In the genomic region with DNA sequence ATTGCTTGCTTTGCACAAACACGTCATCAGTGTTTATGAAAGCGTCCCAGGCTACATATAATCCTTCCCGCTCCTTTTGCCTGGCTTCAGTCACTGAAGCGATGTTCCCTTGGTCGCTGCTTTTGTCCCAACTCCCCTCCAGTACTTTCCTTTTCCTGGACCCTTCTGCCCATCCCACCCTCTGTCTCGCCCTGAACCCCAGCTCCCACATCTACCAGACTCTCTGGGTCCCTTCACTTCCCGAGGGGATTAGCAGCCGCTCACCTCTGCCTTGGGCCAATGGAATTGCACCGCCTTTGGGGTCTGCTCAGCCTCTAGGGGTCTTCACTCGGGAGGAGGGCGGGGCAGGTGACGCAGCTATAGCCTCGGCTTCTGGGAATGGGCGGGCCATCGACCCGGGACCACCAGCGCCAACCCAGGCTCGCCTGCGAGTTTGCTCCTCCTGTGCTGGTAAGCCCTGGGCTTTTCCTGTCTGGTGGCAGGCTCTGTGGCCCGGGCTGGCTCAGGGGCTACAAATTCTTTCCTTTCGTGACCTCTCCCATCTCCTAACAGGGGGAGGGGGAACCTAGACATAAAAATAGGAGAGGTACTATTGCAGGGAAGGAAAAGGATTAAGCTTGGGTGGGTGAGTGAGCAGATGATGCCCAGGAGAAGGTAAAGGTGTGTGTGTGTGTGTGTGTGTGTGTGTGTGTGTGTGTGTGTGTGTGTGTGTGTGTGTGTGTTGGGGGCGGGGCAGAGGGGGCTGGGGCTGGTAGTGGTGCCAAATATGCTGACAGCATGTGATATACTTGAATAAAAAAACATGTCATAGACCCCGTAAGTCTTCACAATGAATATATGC, we compare ENCODE assay signal across 8 mouse cellular contexts. TPM values are rescaled to one million over a fixed set of nuclear protein-coding genes. Genes with fewer than 3 reads are reported as not detected.
A peak's percentile ranks its signal among the peaks of the same experiment; 100 is the strongest.
DNase-seq lines count a peak whose midpoint lies in the region; ATAC-seq lines count a peak whose summit lies in the region.

Igsf10 (minus strand) TSS at position 330 of the 841 bp plus-strand sequence.

- peak within 1 kb of the TSS; percentile 58 for H3K4me3 ChIP-seq in brown adipose tissue, adult 24 weeks (ENCODE audit: insufficient read depth, low read depth, low read length)
- peak within 1 kb of the TSS; percentile 58 for H3K4me3 ChIP-seq in forebrain, embryonic 12.5 days (replicated peaks)
- H3K4me3 ChIP-seq in stomach, embryonic 15.5 days (replicated peaks), result peak within 1 kb of the TSS; percentile 67

- intact Hi-C loops in heart, postnatal 10 days (cut with DNase I), result no loop called here
- intact Hi-C loops in left cerebral cortex, postnatal 14 days (cut with DNase I), result no loop called here

- peak; percentile 45 for DNase-seq in R1 (ENCODE audit: low read depth, low spot score)
- DNase-seq in heart, postnatal 10 days, result peak; percentile 64 to 66
- DNase-seq in left cerebral cortex, postnatal 14 days (ENCODE audit: low spot score in 2 of 2), result peak; percentile 13 to 34
- DNase-seq in mesoderm, embryonic 11.5 days (ENCODE audit: low read depth, low spot score), result peak; percentile 88

- no peaks in the 10 kb centered on the region for H3K27me3 ChIP-seq in forebrain, embryonic 12.5 days
- H3K27me3 ChIP-seq in stomach, embryonic 15.5 days (replicated peaks), result no peaks in the 10 kb centered on the region

- 0 out of 2 replicates have a peak within 1 kb of the TSS, but pooled peaks have one; percentile 32 for H3K27ac ChIP-seq in brown adipose tissue, adult 24 weeks (replicated peaks; ENCODE audit: low read depth, low read length)
- H3K27ac ChIP-seq in forebrain, embryonic 12.5 days, result 0 out of 2 replicates have a peak within 1 kb of the TSS, but pooled peaks have one; percentile 50
- peak within 1 kb of the TSS; percentile 64 for H3K27ac ChIP-seq in stomach, embryonic 15.5 days

- peak; percentile 96 for ATAC-seq in forebrain, embryonic 12.5 days (ENCODE audit: low FRiP score)
- peak; percentile 82 for ATAC-seq in stomach, embryonic 15.5 days (ENCODE audit: insufficient read depth, low FRiP score, low read depth)
- ATAC-seq in inflammation-experienced regulatory T-cells, adult 6 months, result no peak

- H3K4me1 ChIP-seq in brown adipose tissue, adult 24 weeks (ENCODE audit: control insufficient read depth, insufficient read depth, insufficient read length, low read length), result no peaks in the 10 kb centered on the region
- peaks cover 8% of the 10 kb centered on the region; the same call in 1 of the 2 replicates for H3K4me1 ChIP-seq in forebrain, embryonic 12.5 days
- H3K4me1 ChIP-seq in stomach, embryonic 15.5 days, result no peaks in the 10 kb centered on the region

- no peaks in the 10 kb centered on the region for H3K9me3 ChIP-seq in forebrain, embryonic 12.5 days
- H3K9me3 ChIP-seq in stomach, embryonic 15.5 days, result no peaks in the 10 kb centered on the region

- peak within 1 kb of the TSS; percentile 67 for H3K4me2 ChIP-seq in forebrain, embryonic 12.5 days
- peak within 1 kb of the TSS; percentile 76 for H3K4me2 ChIP-seq in stomach, embryonic 15.5 days

- H3K9ac ChIP-seq in forebrain, embryonic 12.5 days, result peak within 1 kb of the TSS; percentile 63
- peak within 1 kb of the TSS; percentile 46; the same call in 1 of the 2 replicates for H3K9ac ChIP-seq in stomach, embryonic 15.5 days

- 3% methylated on average over 22 of the region's 23 CpGs for whole genome bisulfite sequencing in forebrain, embryonic 12.5 days
- 2% methylated on average over 22 of the region's 23 CpGs for WGBS in stomach, embryonic 15.5 days

- no peaks in the 10 kb centered on the region for H3K36me3 ChIP-seq in forebrain, embryonic 12.5 days (replicated peaks)
- 0 out of 2 replicates have a peak, but pooled peaks cover 4% of the 10 kb centered on the region for H3K36me3 ChIP-seq in stomach, embryonic 15.5 days

RNA-seq across cellular contexts. Expression of gene Igsf10, which starts in this region (rescaled TPM):
- 1.2 and 1.6 TPM in 2 replicates for polyA plus RNA-seq in brown adipose tissue, adult 24 weeks (2012; ENCODE audit: insufficient read depth, insufficient read length, missing spikeins)
- polyA plus RNA-seq in forebrain, embryonic 12.5 days (2016; fragmentation: Nextera tagmentation; extraction: Ambion mirVana), result 3.7 and 4.1 TPM in 2 replicates
- 10 to 100 TPM; 10.1 to 13.1 TPM for total RNA-seq in heart, postnatal 10 days (2021)
- 1 to 10 TPM; 3.3 to 3.7 TPM for total RNA-seq in left cerebral cortex, postnatal 14 days (2021)
- 10.1 and 10.4 TPM in 2 replicates for polyA plus RNA-seq in stomach, embryonic 15.5 days (2015; fragmentation: Nextera tagmentation; extraction: Ambion mirVana)
- polyA plus RNA-seq in inflammation-experienced regulatory T-cells, adult 6 months (2017; shearing (Covaris generic)), result not detected

Comparison
In these comparisons a context has a peak if more than half of its experiments do, and no peak if none do; other contexts are left out.
1. DNase-seq: peak in every context shown above with its lines; median percentile 88 in mesoderm, embryonic 11.5 days; 65 in heart, postnatal 10 days; 45 in R1; 24 in left cerebral cortex, postnatal 14 days.